19 mouse cellular contexts compared by ENCODE assay signal in genomic region chr8:105332523-105332922, GRCm38 (mm10). TPM values are rescaled to one million over a fixed set of nuclear protein-coding genes. Genes with fewer than 3 reads are reported as not detected.
DNase-seq lines count a peak whose midpoint lies in the region; ATAC-seq and TF ChIP-seq lines count a peak whose summit lies in the region.
"Had no signal": no experiment of that assay in that cellular context is flagged by ENCODE, and none has a peak within 500 bp of the region (broad histone marks: within the 10 kb centered on the region; RNA-seq: fewer than 3 reads in every experiment).

No protein-coding gene starts in this region.

- no peak for TF ChIP-seq CTCF in liver, adult 2 months (IDR thresholded peaks at IDR 0.05; ENCODE audit: low read depth, low read length)
- TF ChIP-seq CTCF in liver, postnatal 0 days (IDR thresholded peaks at IDR 0.05; ENCODE audit: low read depth), result no peak
- no peak for TF ChIP-seq CTCF in lung, postnatal 0 days (IDR thresholded peaks at IDR 0.05)
- TF ChIP-seq CTCF in intestine, postnatal 0 days (IDR thresholded peaks at IDR 0.05; ENCODE audit: low read depth), result no peak
- TF ChIP-seq CTCF in stomach, postnatal 0 days (IDR thresholded peaks at IDR 0.05; ENCODE audit: low read depth), result no peak

- peaks cover 7% of the 10 kb centered on the region; the same call in 1 of the 2 replicates for H3K36me3 ChIP-seq in liver, adult 2 months (ENCODE audit: control insufficient read depth, insufficient read depth, low read length)
- peaks cover 48% of the 10 kb centered on the region for H3K36me3 ChIP-seq in liver, postnatal 0 days (replicated peaks; ENCODE audit: insufficient read depth, low read length)
- peaks cover 88% of the 10 kb centered on the region for H3K36me3 ChIP-seq in lung, embryonic 16.5 days (ENCODE audit: control insufficient read depth, insufficient read depth, low read length)
- peaks cover 82% of the 10 kb centered on the region for H3K36me3 ChIP-seq in lung, postnatal 0 days (ENCODE audit: insufficient read depth, low read length)
- peaks cover 87% of the 10 kb centered on the region for H3K36me3 ChIP-seq in intestine, postnatal 0 days (ENCODE audit: control insufficient read depth, insufficient read depth)
- H3K36me3 ChIP-seq in stomach, postnatal 0 days (ENCODE audit: control insufficient read depth, insufficient read depth, low read length), result peaks cover 52% of the 10 kb centered on the region

- no peaks in the 10 kb centered on the region for H3K79me2 ChIP-seq in liver, adult 2 months (ENCODE audit: control insufficient read depth, insufficient read depth, low read length)

- 45% methylated on average over 2 of the region's 2 CpGs for WGBS in liver, adult 2 months
- WGBS in liver, postnatal 0 days (ENCODE audit: insufficient replicate concordance), result 63% methylated on average over 2 of the region's 2 CpGs
- 44% methylated on average over 2 of the region's 2 CpGs for WGBS in lung, embryonic 16.5 days
- WGBS in lung, postnatal 0 days, result 33% methylated on average over 2 of the region's 2 CpGs
- 39% methylated on average over 2 of the region's 2 CpGs for WGBS in intestine, postnatal 0 days
- 64% methylated on average over 2 of the region's 2 CpGs for WGBS in stomach, postnatal 0 days

- no peak overlapping the region for H3K4me3 ChIP-seq in liver, adult 2 months (ENCODE audit: insufficient read depth, low read depth, low read length)
- no peak overlapping the region for H3K4me3 ChIP-seq in liver, postnatal 0 days (ENCODE audit: low read depth, low read length)
- H3K4me3 ChIP-seq in lung, embryonic 16.5 days (ENCODE audit: low read length), result no peak overlapping the region
- no peak overlapping the region for H3K4me3 ChIP-seq in lung, postnatal 0 days (ENCODE audit: low read depth, low read length)
- H3K4me3 ChIP-seq in intestine, postnatal 0 days (ENCODE audit: low read depth, low read length), result no peak overlapping the region
- H3K4me3 ChIP-seq in stomach, postnatal 0 days (ENCODE audit: low read depth, low read length), result no peak overlapping the region
- H3K4me3 ChIP-seq: embryonic facial prominence, embryonic 10.5 days; gastrocnemius, adult 2 months; heart, embryonic 13.5 days had no signal

- H3K27ac ChIP-seq in liver, adult 2 months (replicated peaks; ENCODE audit: insufficient read depth, low read depth, low read length), result no peak overlapping the region
- H3K27ac ChIP-seq in liver, postnatal 0 days (ENCODE audit: low read depth), result no peak overlapping the region
- H3K27ac ChIP-seq in lung, embryonic 16.5 days (ENCODE audit: low read length), result peak overlapping the region; percentile 28
- H3K27ac ChIP-seq in lung, postnatal 0 days (ENCODE audit: low read length), result no peak overlapping the region
- peak overlapping the region; percentile 76 for H3K27ac ChIP-seq in intestine, postnatal 0 days (ENCODE audit: low read depth, low read length)
- H3K27ac ChIP-seq in stomach, postnatal 0 days (replicated peaks), result no peak overlapping the region
- H3K27ac ChIP-seq: embryonic facial prominence, embryonic 10.5 days; gastrocnemius, adult 2 months; heart, embryonic 13.5 days had no signal

- TF ChIP-seq POLR2A in liver, adult 2 months (IDR thresholded peaks at IDR 0.05; ENCODE audit: extremely low read depth, insufficient read depth, low read length), result no peak

- DNase-seq in liver, adult 2 months (ENCODE audit: extremely low read depth, low read depth, low spot score), result peak; percentile 24
- no peak for DNase-seq in liver, postnatal 0 days
- no peak for DNase-seq in lung, postnatal 0 days (ENCODE audit: low spot score)
- DNase-seq in stomach, postnatal 0 days (ENCODE audit: low spot score), result no peak
- no peak for DNase-seq in cerebellum, adult 11-12 months
- DNase-seq in layer of hippocampus, adult 8-10 months (ENCODE audit: low spot score in 2 of 2), result no peak
- DNase-seq: adrenal gland, postnatal 14 days; cerebellum, adult 18-20 months; cerebellum, postnatal 10 days; gastrocnemius, postnatal 25 days; heart, postnatal 36 days had no signal

- no peak overlapping the region for H3K9ac ChIP-seq in liver, adult 2 months (ENCODE audit: low read depth, low read length)
- H3K9ac ChIP-seq in liver, postnatal 0 days (replicated peaks), result no peak overlapping the region
- H3K9ac ChIP-seq in lung, embryonic 16.5 days (ENCODE audit: low read length), result no peak overlapping the region
- no peak overlapping the region for H3K9ac ChIP-seq in lung, postnatal 0 days (replicated peaks; ENCODE audit: low read depth)
- no peak overlapping the region for H3K9ac ChIP-seq in intestine, postnatal 0 days (ENCODE audit: low read depth, low read length)
- H3K9ac ChIP-seq in stomach, postnatal 0 days (ENCODE audit: low read length), result no peak overlapping the region
- H3K9ac ChIP-seq: heart, embryonic 13.5 days had no signal

- H3K27me3 ChIP-seq in liver, adult 2 months (ENCODE audit: control insufficient read depth, insufficient read depth, low read length), result no peaks in the 10 kb centered on the region
- H3K27me3 ChIP-seq in liver, postnatal 0 days (ENCODE audit: insufficient read depth, low read length), result no peaks in the 10 kb centered on the region
- no peaks in the 10 kb centered on the region for H3K27me3 ChIP-seq in lung, embryonic 16.5 days (ENCODE audit: control insufficient read depth, insufficient read depth, low read depth, low read length)
- H3K27me3 ChIP-seq in lung, postnatal 0 days (replicated peaks; ENCODE audit: insufficient read depth, low read length), result no peaks in the 10 kb centered on the region
- H3K27me3 ChIP-seq in intestine, postnatal 0 days (replicated peaks; ENCODE audit: control insufficient read depth, insufficient read depth, low read length), result no peaks in the 10 kb centered on the region
- H3K27me3 ChIP-seq in stomach, postnatal 0 days (ENCODE audit: control insufficient read depth, insufficient read depth, low read length), result no peaks in the 10 kb centered on the region
- H3K27me3 ChIP-seq: heart, embryonic 13.5 days; Patski had no signal

- no peak for TF ChIP-seq EP300 in liver, postnatal 0 days (IDR thresholded peaks at IDR 0.05; ENCODE audit: low read depth)
- no peak for TF ChIP-seq EP300 in lung, postnatal 0 days (IDR thresholded peaks at IDR 0.05)
- no peak for TF ChIP-seq EP300 in stomach, postnatal 0 days (optimal IDR thresholded peaks at IDR 0.05)

- no peaks in the 10 kb centered on the region for H3K9me3 ChIP-seq in liver, postnatal 0 days (ENCODE audit: low read length)
- H3K9me3 ChIP-seq in lung, embryonic 16.5 days (ENCODE audit: control insufficient read depth, low read length), result no peaks in the 10 kb centered on the region
- H3K9me3 ChIP-seq in lung, postnatal 0 days (ENCODE audit: low read length), result no peaks in the 10 kb centered on the region
- no peaks in the 10 kb centered on the region for H3K9me3 ChIP-seq in intestine, postnatal 0 days (ENCODE audit: control insufficient read depth)
- H3K9me3 ChIP-seq in stomach, postnatal 0 days (ENCODE audit: control insufficient read depth, low read length), result no peaks in the 10 kb centered on the region
- H3K9me3 ChIP-seq: embryonic facial prominence, embryonic 10.5 days; heart, embryonic 13.5 days had no signal

- no peak for ATAC-seq in liver, postnatal 0 days
- no peak for ATAC-seq in lung, embryonic 16.5 days (ENCODE audit: low read depth)
- no peak for ATAC-seq in lung, postnatal 0 days
- peak; percentile 73 for ATAC-seq in intestine, postnatal 0 days
- ATAC-seq in stomach, postnatal 0 days (ENCODE audit: low FRiP score, low TSS enrichment), result peak; percentile 35
- ATAC-seq: activated CD4-positive, CD25-positive, alpha-beta regulatory T cell, adult 4 months; forebrain, embryonic 14.5 days; Patski had no signal

- no peak overlapping the region for H3K4me2 ChIP-seq in liver, postnatal 0 days (ENCODE audit: low read depth, low read length)
- H3K4me2 ChIP-seq in lung, embryonic 16.5 days (ENCODE audit: low read depth, low read length), result no peak overlapping the region
- H3K4me2 ChIP-seq in lung, postnatal 0 days (replicated peaks; ENCODE audit: low read depth, low read length), result no peak overlapping the region
- H3K4me2 ChIP-seq in intestine, postnatal 0 days (replicated peaks; ENCODE audit: low read depth), result no peak overlapping the region
- H3K4me2 ChIP-seq in stomach, postnatal 0 days (replicated peaks; ENCODE audit: low read depth), result no peak overlapping the region
- H3K4me2 ChIP-seq: heart, embryonic 13.5 days had no signal

- 0 out of 2 replicates have a peak, but pooled peaks cover under 1% of the 10 kb centered on the region for H3K4me1 ChIP-seq in liver, adult 2 months (ENCODE audit: control insufficient read depth, insufficient read depth, low read length)
- peaks cover under 1% of the 10 kb centered on the region for H3K4me1 ChIP-seq in liver, postnatal 0 days (ENCODE audit: insufficient read depth)
- peaks cover 3% of the 10 kb centered on the region for H3K4me1 ChIP-seq in lung, embryonic 16.5 days (replicated peaks; ENCODE audit: control insufficient read depth, insufficient read depth, low read length)
- no peaks in the 10 kb centered on the region for H3K4me1 ChIP-seq in lung, postnatal 0 days (ENCODE audit: insufficient read depth, low read depth, low read length)
- H3K4me1 ChIP-seq in intestine, postnatal 0 days (replicated peaks; ENCODE audit: control insufficient read depth, insufficient read depth, low read length), result peaks cover 3% of the 10 kb centered on the region; the same call in 1 of the 2 replicates
- no peaks in the 10 kb centered on the region for H3K4me1 ChIP-seq in stomach, postnatal 0 days (replicated peaks; ENCODE audit: control insufficient read depth, insufficient read depth)

RNA-seq across cellular contexts. Expression of gene Tmem208, which starts 6.4 kb away (rescaled TPM):
- total RNA-seq in liver, adult 2 months (2014; rRNA removed), result 97.9 and 104 TPM in 2 replicates
- 87.5 and 90.9 TPM in 2 replicates for polyA plus RNA-seq in liver, adult 2 months (2012; rRNA removed)
- polyA plus RNA-seq in liver, postnatal 0 days (2015; fragmentation: Nextera tagmentation; extraction: Ambion mirVana), result 75.2 and 75.4 TPM in 2 replicates
- polyA plus RNA-seq in lung, embryonic 16.5 days (2015; fragmentation: Nextera tagmentation; extraction: Ambion mirVana), result 115 and 125 TPM in 2 replicates
- polyA plus RNA-seq in lung, postnatal 0 days (2015; fragmentation: Nextera tagmentation; extraction: Ambion mirVana), result 116 and 141 TPM in 2 replicates
- 167 and 184 TPM in 2 replicates for polyA plus RNA-seq in intestine, postnatal 0 days (2015; fragmentation: Nextera tagmentation; extraction: Ambion mirVana)
- polyA plus RNA-seq in stomach, postnatal 0 days (2015; fragmentation: Nextera tagmentation; extraction: Ambion mirVana), result 105 and 111 TPM in 2 replicates
- total RNA-seq in layer of hippocampus, adult 8-10 months (2022), result 10 to 100 TPM; 40.2 to 47.2 (median 43.3) TPM

RNA-seq across cellular contexts. Expression of gene Lrrc29, which starts 6.4 kb away (rescaled TPM):
- 3.0 and 3.2 TPM in 2 replicates for total RNA-seq in liver, adult 2 months (2014; rRNA removed)
- polyA plus RNA-seq in liver, adult 2 months (2012; rRNA removed), result 7.9 and 12.9 TPM in 2 replicates
- 7.7 and 7.8 TPM in 2 replicates for polyA plus RNA-seq in liver, postnatal 0 days (2015; fragmentation: Nextera tagmentation; extraction: Ambion mirVana)
- polyA plus RNA-seq in lung, embryonic 16.5 days (2015; fragmentation: Nextera tagmentation; extraction: Ambion mirVana), result 2.1 and 2.6 TPM in 2 replicates
- 4.2 and 7.5 TPM in 2 replicates for polyA plus RNA-seq in lung, postnatal 0 days (2015; fragmentation: Nextera tagmentation; extraction: Ambion mirVana)
- polyA plus RNA-seq in intestine, postnatal 0 days (2015; fragmentation: Nextera tagmentation; extraction: Ambion mirVana), result 3.8 and 3.9 TPM in 2 replicates
- polyA plus RNA-seq in stomach, postnatal 0 days (2015; fragmentation: Nextera tagmentation; extraction: Ambion mirVana), result 2.7 and 2.8 TPM in 2 replicates
- 10 to 100 TPM in 1 of 4 experiments, 1 to 10 TPM in 3; 6.7 to 10.1 (median 8.7) TPM for total RNA-seq in layer of hippocampus, adult 8-10 months (2022)

RNA-seq across cellular contexts. Expression of gene Fhod1, which starts 15.2 kb away (rescaled TPM):
- 1.7 and 1.9 TPM in 2 replicates for total RNA-seq in liver, adult 2 months (2014; rRNA removed)
- 3.2 and 7.8 TPM in 2 replicates for polyA plus RNA-seq in liver, adult 2 months (2012; rRNA removed)
- 0.70 and 0.82 TPM in 2 replicates for polyA plus RNA-seq in liver, postnatal 0 days (2015; fragmentation: Nextera tagmentation; extraction: Ambion mirVana)
- polyA plus RNA-seq in lung, embryonic 16.5 days (2015; fragmentation: Nextera tagmentation; extraction: Ambion mirVana), result 12.7 and 15.8 TPM in 2 replicates
- 8.7 and 10.5 TPM in 2 replicates for polyA plus RNA-seq in lung, postnatal 0 days (2015; fragmentation: Nextera tagmentation; extraction: Ambion mirVana)
- polyA plus RNA-seq in intestine, postnatal 0 days (2015; fragmentation: Nextera tagmentation; extraction: Ambion mirVana), result 1.3 and 1.6 TPM in 2 replicates
- 0.63 and 0.93 TPM in 2 replicates for polyA plus RNA-seq in stomach, postnatal 0 days (2015; fragmentation: Nextera tagmentation; extraction: Ambion mirVana)
- 1 to 10 TPM; 2.4 to 6.3 (median 5.2) TPM for total RNA-seq in layer of hippocampus, adult 8-10 months (2022)

RNA-seq across cellular contexts. Expression of gene Slc9a5, which starts 16.1 kb away (rescaled TPM):
- under 0.01 and 0.20 TPM in 2 replicates for total RNA-seq in liver, adult 2 months (2014; rRNA removed)
- 0.15 and 0.53 TPM in 2 replicates for polyA plus RNA-seq in liver, adult 2 months (2012; rRNA removed)
- polyA plus RNA-seq in liver, postnatal 0 days (2015; fragmentation: Nextera tagmentation; extraction: Ambion mirVana), result 0.09 and 0.16 TPM in 2 replicates
- 5.5 and 6.3 TPM in 2 replicates for polyA plus RNA-seq in lung, embryonic 16.5 days (2015; fragmentation: Nextera tagmentation; extraction: Ambion mirVana)
- polyA plus RNA-seq in lung, postnatal 0 days (2015; fragmentation: Nextera tagmentation; extraction: Ambion mirVana), result 1.7 and 1.9 TPM in 2 replicates
- polyA plus RNA-seq in intestine, postnatal 0 days (2015; fragmentation: Nextera tagmentation; extraction: Ambion mirVana), result 0.31 and 0.40 TPM in 2 replicates
- polyA plus RNA-seq in stomach, postnatal 0 days (2015; fragmentation: Nextera tagmentation; extraction: Ambion mirVana), result 0.29 and 0.40 TPM in 2 replicates
- 10 to 100 TPM; 13.9 to 15.4 (median 14.4) TPM for total RNA-seq in layer of hippocampus, adult 8-10 months (2022)

RNA-seq across cellular contexts. Expression of gene Elmo3, which starts 27.1 kb away (rescaled TPM):
- total RNA-seq in liver, adult 2 months (2014; rRNA removed), result 16.8 and 19.5 TPM in 2 replicates
- 32.4 and 33.4 TPM in 2 replicates for polyA plus RNA-seq in liver, adult 2 months (2012; rRNA removed)
- polyA plus RNA-seq in liver, postnatal 0 days (2015; fragmentation: Nextera tagmentation; extraction: Ambion mirVana), result 7.8 TPM in 2 replicates
- polyA plus RNA-seq in lung, embryonic 16.5 days (2015; fragmentation: Nextera tagmentation; extraction: Ambion mirVana), result 14.8 and 15.6 TPM in 2 replicates
- 22.3 and 23.0 TPM in 2 replicates for polyA plus RNA-seq in lung, postnatal 0 days (2015; fragmentation: Nextera tagmentation; extraction: Ambion mirVana)
- polyA plus RNA-seq in intestine, postnatal 0 days (2015; fragmentation: Nextera tagmentation; extraction: Ambion mirVana), result 34.2 TPM in 2 replicates
- 17.1 and 19.9 TPM in 2 replicates for polyA plus RNA-seq in stomach, postnatal 0 days (2015; fragmentation: Nextera tagmentation; extraction: Ambion mirVana)
- 1 to 10 TPM in 2 of 4 experiments, under 1 TPM in 2; 0.63 to 2.3 (median 1.4) TPM for total RNA-seq in layer of hippocampus, adult 8-10 months (2022)

Comparison
In these comparisons a context has a peak if more than half of its experiments do, and no peak if none do; other contexts are left out.
1. H3K27ac ChIP-seq: peak in lung, embryonic 16.5 days (single experiment) and intestine, postnatal 0 days (single experiment); none in liver, adult 2 months (single experiment), liver, postnatal 0 days (single experiment), lung, postnatal 0 days (single experiment) and stomach, postnatal 0 days (single experiment).
2. ATAC-seq: peak in intestine, postnatal 0 days (single experiment) and stomach, postnatal 0 days (single experiment); none in liver, postnatal 0 days (single experiment), lung, embryonic 16.5 days (single experiment) and lung, postnatal 0 days (single experiment).